Mouse (Mus musculus): ENCODE results near the gene Cplx1.

- TF ChIP-seq CTCF (IDR thresholded peaks at IDR 0.05; ENCODE audit: control insufficient read depth, insufficient read depth, insufficient replicate concordance, low read depth, low read length) (no peak), POLR2A (IDR thresholded peaks at IDR 0.05; ENCODE audit: control insufficient read depth, low read depth, low read length) (no peak)
These were observed 34.1 kb downstream of the Cplx1 start for GRCm38 (mm10) chr5:108515581-108516361.
